Mouse (Mus musculus) cerebellum, adult 2 months (tissue): Measurements from ENCODE around the gene Lrrc59. TPM values are rescaled to one million over a fixed set of nuclear protein-coding genes. Genes with fewer than 3 reads are reported as not detected.
"Not testable (repeated sequence)": the region's sequence is repeated elsewhere in the genome, so short reads cannot be mapped to it uniquely, and the experiment has no call there.

Source experiments
- DNase-seq, 2 experiments: peaks; one replicate each; pipeline ENCODE4 v3.0.0; 2021
- H3K27ac ChIP-seq: fragments of 200-500 bp; 2 replicates; pipeline ENCODE4 v1.5.1; 2012; ENCODE audit warnings: low read length, control low read depth, inconsistent platforms; ENCODE audit not compliant: insufficient read depth
- H3K27me3 ChIP-seq: fragments of 200-500 bp; 2 replicates; pipeline ENCODE4 v1.6.1; 2012; ENCODE audit warnings: inconsistent platforms, mild to moderate bottlenecking, low read length, moderate library complexity; ENCODE audit not compliant: control insufficient read depth, insufficient read depth
- H3K4me1 ChIP-seq: fragments of 200-500 bp; 2 replicates; pipeline ENCODE4 v1.6.1; 2011; ENCODE audit warnings: low read length; ENCODE audit not compliant: control insufficient read depth, insufficient read depth
- H3K4me3 ChIP-seq: fragments of 200-500 bp; replicated peaks from 2 replicates; pipeline ENCODE3; 2011; ENCODE audit warnings: mild to moderate bottlenecking, low read depth, low read length, control low read depth; ENCODE audit not compliant: insufficient read depth
- CTCF ChIP-seq: fragments of 200-500 bp; IDR thresholded peaks from 2 replicates; pipeline ENCODE4 v1.5.1; 2011; ENCODE audit warnings: low read depth, mild to moderate bottlenecking, control low read depth, low read length, moderate library complexity, borderline replicate concordance; ENCODE audit not compliant: insufficient read depth
- POLR2A ChIP-seq: fragments of 200-500 bp; IDR thresholded peaks from 2 replicates; pipeline ENCODE4 v1.6.1; 2011; ENCODE audit warnings: low read length, control low read depth, borderline replicate concordance; ENCODE audit not compliant: insufficient read depth
- WGBS: fragments of 180-500 bp; shearing (Covaris S2); methylation state at CpG from one replicate; pipeline ENCODE4 v1.1.7; 2018; 5-methylcytosine and 5-hydroxymethylcytosine counted together
- polyA plus RNA-seq: library from polyadenylated mRNA; depleted of rRNA; stranded (reverse); fragments of >200 nt; gene quantifications from 2 replicates; pipeline ENCODE4 v1.2.3, GENCODE M21; 2012; rRNA removed

Lrrc59 gene
- polyA plus RNA-seq, 1 experiment: 71.9 TPM

DNA sequence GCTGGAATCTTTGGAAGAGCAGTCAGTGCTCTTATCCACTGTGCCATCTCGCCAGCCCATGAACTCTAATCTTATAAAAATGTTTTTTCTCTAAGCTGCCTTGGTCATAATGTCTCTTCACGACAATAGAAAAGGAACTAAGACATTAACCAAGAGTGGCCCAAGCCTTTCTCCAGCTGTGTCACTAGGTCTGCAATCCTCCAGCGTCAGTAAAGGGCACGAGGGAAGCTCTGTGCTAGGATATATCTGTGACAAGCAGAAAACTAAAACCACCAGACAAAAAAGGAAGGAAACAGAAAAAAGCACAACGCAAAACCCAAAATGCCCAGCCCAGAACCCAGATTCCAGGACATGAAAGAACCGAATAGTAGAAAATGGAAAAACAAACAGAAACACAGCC, 57.6 kb downstream of the Lrrc59 start:
- Histone ChIP-seq H3K27me3 (no peaks in the 10 kb centered on the region), H3K27ac (no peak overlapping the region), H3K4me3 (no peak overlapping the region), H3K4me1 (no peaks in the 10 kb centered on the region)
- no peak for TF ChIP-seq POLR2A
- no peak for TF ChIP-seq CTCF
- DNase-seq: no peak
- WGBS: 85% methylated on average over 6 of the region's 6 CpGs

- not testable (repeated sequence) for H3K27ac ChIP-seq, DNase-seq, H3K4me1 ChIP-seq
These were observed 62.9 kb downstream of the Lrrc59 start for GRCm38 (mm10) chr11:94692502-94692901.

More at GRCm38 (mm10) chr11:94692502-94692901, 62.9 kb downstream of the Lrrc59 start:
- H3K4me3 ChIP-seq, H3K27me3 ChIP-seq: not testable (repeated sequence)

Other genes starting within 250 kb of the Lrrc59 start
- gene Abcc3, start 236.8 kb upstream of the Lrrc59 start, polyA plus RNA-seq: 0.64 and 0.71 TPM in 2 replicates
- 199 and 248 TPM in 2 replicates for gene Cacna1g, start 155.6 kb upstream of the Lrrc59 start, polyA plus RNA-seq
- 1.5 and 1.9 TPM in 2 replicates for gene Spata20, start 143.6 kb upstream of the Lrrc59 start, polyA plus RNA-seq
- 31.1 and 35.9 TPM in 2 replicates for gene Epn3, start 129.8 kb upstream of the Lrrc59 start, polyA plus RNA-seq
- 3.6 and 4.9 TPM in 2 replicates for gene Mycbpap, start 108.0 kb upstream of the Lrrc59 start, polyA plus RNA-seq
- 19.7 and 20.8 TPM in 2 replicates for gene Rsad1, start 80.5 kb upstream of the Lrrc59 start, polyA plus RNA-seq
- 0.82 and 1.1 TPM in 2 replicates for gene Chad, start 64.7 kb upstream of the Lrrc59 start, polyA plus RNA-seq
- gene Acsf2, start 27.9 kb upstream of the Lrrc59 start, polyA plus RNA-seq: 13.1 and 15.2 TPM in 2 replicates
- gene Mrpl27, start 24.0 kb downstream of the Lrrc59 start, polyA plus RNA-seq: 129 and 136 TPM in 2 replicates
- gene Eme1, start 24.2 kb downstream of the Lrrc59 start, polyA plus RNA-seq: 0.21 and 0.30 TPM in 2 replicates
- 30.5 and 30.7 TPM in 2 replicates for gene Xylt2, start 47.7 kb downstream of the Lrrc59 start, polyA plus RNA-seq
- not detected in 2 replicates for gene Gm11541, start 74.7 kb downstream of the Lrrc59 start, polyA plus RNA-seq
- 0.33 and 0.48 TPM in 2 replicates for gene Cdc34b, start 112.0 kb downstream of the Lrrc59 start, polyA plus RNA-seq
- gene Tmem92, start 152.9 kb downstream of the Lrrc59 start, polyA plus RNA-seq: not detected in 2 replicates